Mouse (Mus musculus): ENCODE measurements around the gene C330021F23Rik. TPM values are rescaled to one million over a fixed set of nuclear protein-coding genes. Genes with fewer than 3 reads are reported as not detected.

C330021F23Rik gene
- polyA plus RNA-seq, 1 experiment from 2014 or later = 7.8 TPM

Other genes with a start within 250 kb of the C330021F23Rik start
- not detected in 2 replicates for gene A430078G23Rik, start 214.6 kb upstream of the C330021F23Rik start, polyA plus RNA-seq (2014; fragmentation: Nextera tagmentation; extraction: Ambion mirVana)
- 10.4 and 12.3 TPM in 2 replicates for gene Arhgef18, start 175.0 kb upstream of the C330021F23Rik start, polyA plus RNA-seq (2014; fragmentation: Nextera tagmentation; extraction: Ambion mirVana)
- gene Pex11g, start 100.3 kb upstream of the C330021F23Rik start, polyA plus RNA-seq (2014; fragmentation: Nextera tagmentation; extraction: Ambion mirVana) = 2.9 and 3.8 TPM in 2 replicates
- 0.33 TPM in 1 of 2 replicates, not detected in the other for gene Tex45, start 97.1 kb upstream of the C330021F23Rik start, polyA plus RNA-seq (2014; fragmentation: Nextera tagmentation; extraction: Ambion mirVana)
- 34.1 and 35.1 TPM in 2 replicates for gene Zfp358, start 74.9 kb upstream of the C330021F23Rik start, polyA plus RNA-seq (2014; fragmentation: Nextera tagmentation; extraction: Ambion mirVana)
- gene Mcoln1, start 67.5 kb upstream of the C330021F23Rik start, polyA plus RNA-seq (2014; fragmentation: Nextera tagmentation; extraction: Ambion mirVana) = 56.6 and 56.7 TPM in 2 replicates
- gene Pnpla6, start 52.6 kb upstream of the C330021F23Rik start, polyA plus RNA-seq (2014; fragmentation: Nextera tagmentation; extraction: Ambion mirVana) = 19.2 and 25.0 TPM in 2 replicates
- 15.5 and 16.4 TPM in 2 replicates for gene Camsap3, start 19.3 kb downstream of the C330021F23Rik start, polyA plus RNA-seq (2014; fragmentation: Nextera tagmentation; extraction: Ambion mirVana)
- gene Xab2, start 53.3 kb downstream of the C330021F23Rik start, polyA plus RNA-seq (2014; fragmentation: Nextera tagmentation; extraction: Ambion mirVana) = 64.9 and 72.4 TPM in 2 replicates
- gene Pet100, start 53.6 kb downstream of the C330021F23Rik start, polyA plus RNA-seq (2014; fragmentation: Nextera tagmentation; extraction: Ambion mirVana) = 88.2 and 93.2 TPM in 2 replicates
- gene Pcp2, start 57.6 kb downstream of the C330021F23Rik start, polyA plus RNA-seq (2014; fragmentation: Nextera tagmentation; extraction: Ambion mirVana) = 0.51 TPM in 1 of 2 replicates, not detected in the other
- 36.7 and 37.2 TPM in 2 replicates for gene Stxbp2, start 63.0 kb downstream of the C330021F23Rik start, polyA plus RNA-seq (2014; fragmentation: Nextera tagmentation; extraction: Ambion mirVana)
- gene Retn, start 87.8 kb downstream of the C330021F23Rik start, polyA plus RNA-seq (2014; fragmentation: Nextera tagmentation; extraction: Ambion mirVana) = 0.41 and 0.68 TPM in 2 replicates
- gene Mcemp1, start 97.8 kb downstream of the C330021F23Rik start, polyA plus RNA-seq (2014; fragmentation: Nextera tagmentation; extraction: Ambion mirVana) = 0.29 TPM in 1 of 2 replicates, not detected in the other
- 9.3 and 12.1 TPM in 2 replicates for gene Fcor, start 104.4 kb downstream of the C330021F23Rik start, polyA plus RNA-seq (2014; fragmentation: Nextera tagmentation; extraction: Ambion mirVana)
- 34.3 and 42.9 TPM in 2 replicates for gene Trappc5, start 108.3 kb downstream of the C330021F23Rik start, polyA plus RNA-seq (2014; fragmentation: Nextera tagmentation; extraction: Ambion mirVana)
- gene Fcer2a, start 126.2 kb downstream of the C330021F23Rik start, polyA plus RNA-seq (2014; fragmentation: Nextera tagmentation; extraction: Ambion mirVana) = 0.16 and 0.24 TPM in 2 replicates
- gene Clec4g, start 152.7 kb downstream of the C330021F23Rik start, polyA plus RNA-seq (2014; fragmentation: Nextera tagmentation; extraction: Ambion mirVana) = 0.20 and 0.56 TPM in 2 replicates
- not detected in 2 replicates for gene Cd209a, start 181.0 kb downstream of the C330021F23Rik start, polyA plus RNA-seq (2014; fragmentation: Nextera tagmentation; extraction: Ambion mirVana)